Comparison of ENCODE assay signal across 6 mouse cellular contexts in the genomic region with DNA sequence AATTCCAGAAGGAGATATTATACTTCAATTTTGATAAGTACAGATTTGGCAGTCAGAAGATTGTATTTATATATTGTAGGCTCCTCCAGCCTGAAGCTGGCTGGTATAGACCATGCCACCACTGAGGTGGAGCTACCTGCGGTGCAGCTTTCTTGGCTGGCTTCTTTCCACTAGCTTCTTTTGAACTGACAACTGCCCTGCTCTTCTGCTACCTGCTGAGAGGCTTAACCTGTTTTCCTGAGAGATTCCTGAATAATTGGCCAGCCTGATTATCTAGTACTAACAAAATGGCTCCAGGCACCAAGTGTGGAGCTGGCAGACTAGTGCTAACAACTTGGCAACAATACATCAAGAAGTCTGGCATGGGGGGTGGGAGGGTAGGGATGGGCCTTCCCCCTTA.
"Had no signal": no experiment of that assay in that cellular context is flagged by ENCODE, and none has a peak within 500 bp of the region (broad histone marks: within the 10 kb centered on the region; RNA-seq: fewer than 3 reads in every experiment).

No protein-coding gene starts in this region.

- DNase-seq: lung, postnatal 14 days; lung, postnatal 36 days; right cerebral cortex, postnatal 14 days; thymus, adult 2 months; thymus, postnatal 25 days; thymus, postnatal 4 days had no signal
